Mouse (Mus musculus) right cerebral cortex, postnatal 36 days (tissue): Measurements from ENCODE around the gene Slc22a23.

Experiments
- DNase-seq, 2 experiments: peaks; one replicate each; pipeline ENCODE4 v3.0.0; 2022; ENCODE audit warnings: low spot score in 2 of 2, mixed read lengths in 1 of 2

Slc22a23 gene

GRCm38 (mm10) chr13:34343719-34344375 lies 1.1 kb downstream of the Slc22a23 start:
- DNase-seq: peak in 1 of 2 experiments; percentile 25

DNA sequence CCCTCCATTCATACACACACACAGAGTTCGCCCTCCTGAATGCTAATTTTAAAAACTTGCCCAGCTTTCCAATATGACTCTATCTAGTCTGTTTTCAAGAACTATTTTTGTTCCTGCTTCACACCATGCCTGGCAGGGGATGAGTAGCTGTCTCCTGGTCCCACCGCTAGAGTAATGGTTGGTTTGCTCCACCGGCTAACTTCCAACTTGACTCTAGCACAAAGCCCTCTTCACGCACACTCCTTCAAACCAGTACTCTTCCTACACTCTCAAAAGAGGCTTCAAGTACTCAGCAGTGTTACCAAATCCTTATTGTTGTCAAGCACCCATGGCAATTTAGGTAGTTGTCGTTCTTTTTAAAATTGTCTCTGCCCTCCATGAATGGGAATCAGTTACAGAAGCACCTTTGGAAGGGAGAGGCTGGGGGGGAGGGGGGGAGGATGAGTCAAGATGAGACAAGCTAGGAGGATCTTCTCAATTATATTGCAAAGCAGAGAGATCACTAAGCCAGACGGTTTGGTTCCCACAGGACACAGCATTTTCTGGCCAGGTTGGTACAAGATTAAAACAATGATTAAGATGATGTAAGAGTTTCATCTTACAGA lies 2.6 kb downstream of the Slc22a23 start:
- no peak for DNase-seq

- DNase-seq: no peak
Measured at GRCm38 (mm10) chr13:34336895-34337294, 8.1 kb downstream of the Slc22a23 start.

DNA sequence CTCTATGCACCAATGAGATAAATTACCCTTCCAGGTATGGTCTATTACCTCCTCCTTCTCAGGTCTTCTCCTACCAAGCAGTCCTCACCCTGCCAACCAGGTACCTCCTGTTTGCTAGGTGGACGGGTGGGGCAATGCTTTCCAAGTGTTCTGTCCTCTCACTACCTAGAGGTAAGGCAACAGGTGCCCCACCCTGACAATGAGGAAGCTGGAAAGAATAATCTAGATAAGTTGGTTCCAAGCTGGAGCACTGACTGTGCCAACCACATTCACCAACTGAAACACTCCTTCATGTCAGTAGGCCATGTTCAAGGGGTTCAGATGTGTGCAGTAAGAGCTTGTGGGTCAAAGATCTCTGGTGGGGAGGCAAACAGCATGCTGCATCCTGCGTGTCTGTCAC lies 10.1 kb downstream of the Slc22a23 start:
- DNase-seq: no peak

DNA sequence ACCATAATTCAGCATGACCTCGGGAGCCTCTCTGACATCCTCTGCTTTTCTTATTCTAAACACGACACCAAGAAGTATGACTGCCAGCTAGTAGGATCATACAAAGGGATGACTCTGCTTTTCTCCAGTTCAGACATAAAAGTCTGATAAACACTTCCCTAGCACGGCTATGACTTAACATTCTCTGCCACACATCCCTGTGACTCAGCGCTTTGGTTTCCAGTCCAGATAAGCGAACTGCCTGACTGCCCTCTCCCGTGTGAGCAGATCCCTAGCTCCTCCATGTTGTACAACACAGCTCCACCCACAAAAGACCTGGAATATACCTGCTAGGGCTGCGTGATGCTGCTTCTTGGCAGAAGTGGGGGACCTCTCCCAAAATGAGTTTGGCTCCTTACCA lies 12.2 kb downstream of the Slc22a23 start:
- no peak for DNase-seq

DNA sequence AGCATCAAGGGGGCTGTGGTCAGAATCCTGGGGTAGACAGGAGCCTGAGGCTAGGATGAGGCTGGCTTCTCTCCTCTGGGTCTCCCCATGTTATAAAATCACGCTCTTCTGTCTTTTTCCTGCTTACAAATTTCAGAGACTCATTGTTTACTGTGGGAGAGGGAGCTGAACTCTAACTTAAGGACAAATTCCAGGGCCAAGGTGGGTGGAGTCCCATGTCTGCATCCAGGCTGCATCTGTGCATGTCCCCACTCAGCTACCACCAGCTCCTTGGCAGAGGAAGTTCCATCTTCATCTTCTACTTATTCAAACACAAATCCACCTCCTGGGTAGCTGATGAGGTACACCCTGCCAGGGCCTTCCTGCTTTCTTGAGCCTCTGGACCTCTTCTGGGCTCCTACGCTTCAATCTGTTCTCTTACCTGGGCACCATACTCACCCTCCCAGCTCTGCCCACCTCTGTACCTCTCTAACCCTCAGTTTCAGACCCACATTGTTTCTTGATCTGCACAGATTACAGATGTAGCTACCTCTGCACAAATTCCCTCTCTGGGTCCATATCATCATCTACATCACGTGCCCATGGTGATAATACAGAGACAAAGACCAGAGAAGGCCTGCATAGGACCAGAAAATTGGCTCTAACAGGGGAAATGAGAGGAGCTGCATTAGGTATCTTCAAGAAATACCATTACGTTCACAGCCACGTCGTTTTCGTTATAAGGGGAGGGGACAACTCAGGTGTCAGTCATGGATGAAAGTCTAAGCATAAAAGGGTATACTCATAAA lies 13.4 kb downstream of the Slc22a23 start:
- no peak for DNase-seq

- DNase-seq: no peak
Measured at GRCm38 (mm10) chr13:34329589-34329988, 15.4 kb downstream of the Slc22a23 start.

DNA sequence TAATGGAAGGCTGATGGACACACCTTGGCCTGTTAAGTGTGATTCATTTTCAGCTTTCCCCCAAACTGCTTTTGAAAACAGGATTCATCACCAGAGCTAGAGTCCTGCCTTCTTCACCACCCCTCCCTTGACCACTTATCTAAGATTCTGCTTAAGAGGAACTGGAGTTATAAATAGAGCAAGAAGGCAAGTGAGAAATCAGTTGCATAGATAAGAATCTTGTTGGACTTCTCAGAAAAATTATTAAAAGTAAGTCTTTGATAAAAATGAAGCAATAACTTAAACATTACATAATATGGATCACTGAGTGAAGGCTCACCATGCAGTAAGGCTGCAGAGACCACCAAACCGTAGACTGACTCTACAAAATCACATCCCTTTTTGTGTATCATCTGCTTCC lies 18.0 kb downstream of the Slc22a23 start:
- no peak for DNase-seq

DNA sequence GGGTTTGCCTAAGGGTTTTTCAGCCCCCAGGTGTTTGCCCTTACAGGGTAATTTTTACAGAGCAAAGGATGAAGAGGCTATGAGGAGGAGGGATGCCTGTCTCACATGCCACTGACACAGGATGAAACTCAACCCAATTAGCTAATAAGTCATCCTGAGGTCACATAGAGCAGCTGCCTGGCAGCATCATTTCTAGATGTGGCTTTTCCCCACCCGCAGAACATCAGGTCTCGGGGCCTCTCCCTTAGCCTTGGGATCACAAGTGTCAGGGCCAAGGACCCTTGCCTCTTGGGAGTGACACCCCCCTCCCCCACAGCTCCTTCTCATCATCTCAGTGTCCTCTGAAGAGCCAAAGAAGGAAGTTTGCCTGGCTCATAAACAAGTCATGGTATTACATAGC lies 21.6 kb downstream of the Slc22a23 start:
- DNase-seq: no peak

GRCm38 (mm10) chr13:34320482-34320881 lies 24.5 kb downstream of the Slc22a23 start:
- DNase-seq: no peak

DNA sequence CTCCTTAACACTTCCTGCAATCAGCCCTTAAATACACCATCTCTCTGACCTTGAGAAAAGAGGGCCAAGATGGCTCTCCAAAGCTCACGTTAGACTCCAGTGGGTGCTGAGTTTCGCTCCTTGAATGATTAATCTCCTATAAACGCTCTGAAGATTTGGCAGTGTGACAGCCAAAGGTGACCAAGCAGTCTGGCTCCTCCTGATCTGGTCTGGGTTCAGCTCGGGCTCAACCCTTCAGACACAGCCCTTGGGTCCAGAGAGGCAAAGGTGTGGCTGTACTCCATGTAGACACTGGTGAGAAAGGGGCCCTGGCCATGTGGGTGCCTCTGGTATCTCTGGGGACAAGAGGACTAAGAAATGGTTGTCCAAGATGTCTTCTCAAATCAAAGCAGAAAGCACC lies 27.9 kb downstream of the Slc22a23 start:
- DNase-seq: no peak

GRCm38 (mm10) chr13:34316511-34316910 lies 28.5 kb downstream of the Slc22a23 start:
- DNase-seq: no peak

DNA sequence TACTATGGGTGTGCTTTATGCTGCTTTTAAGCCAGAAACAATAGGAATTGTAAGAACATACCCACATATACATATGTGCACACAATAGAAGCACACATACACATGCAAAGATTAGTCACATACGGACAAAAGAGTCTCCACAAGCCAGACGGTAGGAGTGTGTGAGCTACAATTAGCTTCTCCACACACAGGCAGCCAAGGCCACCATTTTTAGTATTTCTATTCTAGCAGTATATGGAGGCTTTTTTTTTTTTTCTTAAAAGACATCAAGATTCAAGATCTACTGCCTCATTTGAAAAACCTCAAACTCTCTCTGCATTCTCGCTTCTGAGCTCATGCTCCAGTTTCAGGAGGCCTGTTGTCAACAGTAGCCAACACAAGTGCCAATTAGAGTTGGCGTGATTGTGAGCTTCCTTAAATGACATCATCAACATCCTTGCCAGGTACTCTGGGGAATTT lies 31.9 kb downstream of the Slc22a23 start:
- DNase-seq: peak; percentile 18 to 67

DNA sequence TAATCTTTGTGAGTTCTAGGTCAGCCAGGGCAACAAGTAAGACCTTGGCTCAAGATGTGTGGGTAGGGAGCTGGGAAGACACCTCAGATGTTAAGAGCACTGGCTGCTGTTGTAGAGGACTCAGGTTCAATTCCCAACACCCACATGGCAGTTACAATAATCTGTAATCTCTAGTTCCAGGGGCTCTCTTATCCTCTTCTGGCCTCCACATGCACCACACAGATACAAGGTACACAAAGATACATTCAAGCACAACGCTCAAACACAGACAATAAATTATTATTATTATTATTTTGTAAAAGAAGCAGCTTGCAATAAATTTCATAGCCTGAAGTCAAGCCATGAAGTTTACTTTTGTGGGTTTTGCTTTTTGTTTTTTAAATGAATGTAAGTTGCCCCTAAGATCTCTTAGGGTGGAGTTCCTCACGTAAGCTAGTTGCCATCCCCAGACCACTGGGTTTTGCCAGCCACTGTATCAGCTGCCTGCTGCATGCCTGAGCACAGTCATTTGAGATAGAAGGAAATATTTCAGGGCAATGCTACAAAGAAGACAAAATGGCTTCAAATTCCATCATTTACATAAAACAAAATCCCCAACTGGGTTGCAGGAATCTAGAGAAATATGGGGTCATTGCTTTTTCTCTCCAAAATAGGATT lies 32.5 kb downstream of the Slc22a23 start:
- no peak for DNase-seq

DNA sequence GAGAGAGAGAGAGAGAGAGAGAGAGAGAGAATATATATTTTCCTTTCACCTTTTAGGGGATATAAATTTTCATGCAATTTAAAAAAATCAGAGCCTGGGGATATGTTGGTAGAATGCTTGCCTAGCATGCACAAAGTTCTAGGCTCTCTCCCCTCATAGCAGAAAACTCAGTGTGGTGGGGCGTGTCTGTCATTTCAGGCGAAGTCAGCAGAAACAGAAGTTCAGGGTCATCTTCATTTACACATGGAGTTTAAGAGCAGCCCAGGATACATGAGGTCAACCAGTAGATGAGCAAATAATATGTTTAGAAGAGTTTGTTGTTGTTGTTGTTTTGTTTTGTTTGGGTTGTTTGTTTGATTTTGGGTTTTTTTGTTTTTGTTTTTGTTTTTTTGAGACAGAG lies 33.4 kb downstream of the Slc22a23 start:
- DNase-seq: no peak

DNA sequence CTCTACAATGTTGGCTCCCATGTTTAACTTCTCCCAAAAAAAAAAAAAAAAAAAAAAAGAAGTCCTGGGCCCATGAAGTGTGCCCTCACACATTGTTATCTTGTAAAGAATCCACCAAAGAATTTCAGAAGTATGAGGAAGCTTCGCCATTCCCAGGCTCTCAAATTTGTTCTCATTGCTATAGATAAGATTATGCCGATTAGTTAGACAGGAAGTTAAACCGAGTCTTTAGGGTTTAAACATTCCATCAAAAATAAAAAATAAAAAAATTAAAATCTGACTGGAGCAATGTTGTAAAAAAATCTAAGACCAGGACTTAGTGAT lies 36.4 kb downstream of the Slc22a23 start:
- DNase-seq: no peak

- DNase-seq: no peak
Measured at GRCm38 (mm10) chr13:34307696-34308603, 37.0 kb downstream of the Slc22a23 start.

GRCm38 (mm10) chr13:34305964-34306671 lies 38.9 kb downstream of the Slc22a23 start:
- no peak for DNase-seq

- no peak for DNase-seq
Measured at GRCm38 (mm10) chr13:34304896-34305295, 40.1 kb downstream of the Slc22a23 start.

DNA sequence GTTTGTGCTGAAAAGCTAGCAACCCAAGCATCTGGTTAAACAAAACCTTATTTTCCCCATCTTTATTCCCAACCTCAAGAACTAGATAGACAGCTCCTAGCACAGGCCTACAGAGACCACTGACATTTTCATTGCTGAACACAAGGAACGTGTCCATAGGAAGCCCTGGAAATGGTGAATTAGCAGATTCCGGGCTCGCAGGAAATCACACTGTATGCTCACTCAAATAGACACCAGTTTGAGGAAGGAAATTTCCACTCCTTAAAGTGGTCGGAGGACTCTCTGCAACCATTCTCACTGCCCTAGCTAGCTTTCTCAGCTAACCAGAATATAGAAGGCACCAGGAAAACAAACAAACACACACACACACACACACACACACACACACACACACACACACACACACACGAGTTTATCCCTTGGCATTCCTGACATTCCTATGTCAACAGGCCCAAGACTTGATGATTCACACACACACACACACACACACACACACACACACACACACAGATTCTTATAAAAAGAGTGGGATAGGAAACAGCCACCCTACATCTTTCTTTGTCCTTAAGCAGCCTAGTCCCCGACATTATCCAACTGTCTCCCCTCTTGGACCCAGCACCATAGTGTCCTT lies 41.5 kb downstream of the Slc22a23 start:
- no peak for DNase-seq
